Mouse (Mus musculus): Measurements from ENCODE around the gene Tex30. TPM values are rescaled to one million over a fixed set of nuclear protein-coding genes. Genes with fewer than 3 reads are reported as not detected.
"Not testable (repeated sequence)": the region's sequence is repeated elsewhere in the genome, so short reads cannot be mapped to it uniquely, and the experiment has no call there.

Tex30 gene
- polyA plus RNA-seq, 2 experiments: 31.5 to 71.7 TPM

- no peaks in the 10 kb centered on the region for H3K27me3 ChIP-seq (ENCODE audit: control insufficient read depth, insufficient read depth, low read length)
- no peak overlapping the region for H3K4me2 ChIP-seq (replicated peaks; ENCODE audit: low read depth, low read length, severe bottlenecking)
- ATAC-seq (ENCODE audit: low FRiP score, low read depth) (no peak), DNase-seq (ENCODE audit: low spot score) (no peak)
- H3K27ac ChIP-seq (replicated peaks; ENCODE audit: low read depth, low read length): no peak overlapping the region
- no peaks in the 10 kb centered on the region for H3K9me3 ChIP-seq (ENCODE audit: control insufficient read depth, low read length)
- no peaks in the 10 kb centered on the region for H3K36me3 ChIP-seq (ENCODE audit: control insufficient read depth, insufficient read depth, low read length)
- no peak for TF ChIP-seq POLR2A (IDR thresholded peaks at IDR 0.05; ENCODE audit: borderline replicate concordance, extremely low read depth, insufficient read depth, insufficient read length)
- no peak overlapping the region for H3K4me3 ChIP-seq (replicated peaks; ENCODE audit: low read length)
- H3K9ac ChIP-seq (ENCODE audit: low read depth, low read length, severe bottlenecking): no peak overlapping the region
- WGBS: 94% methylated on average over 6 of the region's 6 CpGs
- H3K4me1 ChIP-seq (ENCODE audit: control insufficient read depth, insufficient read depth, low read length): no peaks in the 10 kb centered on the region
These were observed 38.8 kb downstream of the Tex30 start for GRCm38 (mm10) chr1:44063439-44063838.

- H3K4me3 ChIP-seq (replicated peaks; ENCODE audit: low read length): no peak within 1 kb of the TSS
- H3K9me3 ChIP-seq (ENCODE audit: control insufficient read depth, low read length): no peaks in the 10 kb centered on the region
- no peak for DNase-seq (ENCODE audit: low spot score)
- no peaks in the 10 kb centered on the region for H3K36me3 ChIP-seq (ENCODE audit: control insufficient read depth, insufficient read depth, low read length)
- no peak within 1 kb of the TSS for H3K4me2 ChIP-seq (replicated peaks; ENCODE audit: low read depth, low read length, severe bottlenecking)
- H3K27me3 ChIP-seq (ENCODE audit: control insufficient read depth, insufficient read depth, low read length): no peaks in the 10 kb centered on the region
- TF ChIP-seq POLR2A (IDR thresholded peaks at IDR 0.05; ENCODE audit: borderline replicate concordance, extremely low read depth, insufficient read depth, insufficient read length): no peak
- 90% methylated on average over 2 of the region's 2 CpGs for WGBS
- no peaks in the 10 kb centered on the region for H3K4me1 ChIP-seq (ENCODE audit: control insufficient read depth, insufficient read depth, low read length)
- ATAC-seq (ENCODE audit: low FRiP score, low read depth): no peak
- no peak within 1 kb of the TSS for H3K9ac ChIP-seq (ENCODE audit: low read depth, low read length, severe bottlenecking)
- H3K27ac ChIP-seq (replicated peaks; ENCODE audit: low read depth, low read length): no peak within 1 kb of the TSS
These were observed 40.4 kb downstream of the Tex30 start, which contains the start of gene Gm8251 for GRCm38 (mm10) chr1:44061836-44062235. TSS of gene Gm8251 (minus strand) at chr1:44061936.

- Histone ChIP-seq H3K4me1 (ENCODE audit: control insufficient read depth, insufficient read depth, low read length) (no peaks in the 10 kb centered on the region), H3K4me2 (replicated peaks; ENCODE audit: low read depth, low read length, severe bottlenecking) (no peak overlapping the region), H3K36me3 (ENCODE audit: control insufficient read depth, insufficient read depth, low read length) (no peaks in the 10 kb centered on the region), H3K9ac (ENCODE audit: low read depth, low read length, severe bottlenecking) (no peak overlapping the region), H3K4me3 (replicated peaks; ENCODE audit: low read length) (no peak overlapping the region), H3K27ac (replicated peaks; ENCODE audit: low read depth, low read length) (no peak overlapping the region), H3K27me3 (ENCODE audit: control insufficient read depth, insufficient read depth, low read length) (no peaks in the 10 kb centered on the region), H3K9me3 (ENCODE audit: control insufficient read depth, low read length) (no peaks in the 10 kb centered on the region)
- DNase-seq (ENCODE audit: low spot score) (no peak), ATAC-seq (ENCODE audit: low FRiP score, low read depth) (no peak)
- 68% methylated on average over 3 of the region's 3 CpGs for WGBS
- no peak for TF ChIP-seq POLR2A (IDR thresholded peaks at IDR 0.05; ENCODE audit: borderline replicate concordance, extremely low read depth, insufficient read depth, insufficient read length)
These were observed 44.4 kb downstream of the Tex30 start for GRCm38 (mm10) chr1:44057805-44058204.

GRCm38 (mm10) chr1:44046556-44046955 is 55.7 kb downstream of the Tex30 start:
- ATAC-seq (ENCODE audit: low FRiP score, low read depth): no peak

GRCm38 (mm10) chr1:44045689-44046088 is 56.6 kb downstream of the Tex30 start:
- H3K36me3 ChIP-seq (ENCODE audit: control insufficient read depth, insufficient read depth, low read length); H3K9ac ChIP-seq (ENCODE audit: low read depth, low read length, severe bottlenecking); H3K4me2 ChIP-seq (replicated peaks; ENCODE audit: low read depth, low read length, severe bottlenecking); H3K27ac ChIP-seq (replicated peaks; ENCODE audit: low read depth, low read length); H3K27me3 ChIP-seq (ENCODE audit: control insufficient read depth, insufficient read depth, low read length); H3K4me3 ChIP-seq (replicated peaks; ENCODE audit: low read length); H3K9me3 ChIP-seq (ENCODE audit: control insufficient read depth, low read length); DNase-seq (ENCODE audit: low spot score); ATAC-seq (ENCODE audit: low FRiP score, low read depth); H3K4me1 ChIP-seq (ENCODE audit: control insufficient read depth, insufficient read depth, low read length): not testable (repeated sequence)
- WGBS: 84% methylated on average over 5 of the region's 5 CpGs

More at GRCm38 (mm10) chr1:44046556-44046955, 55.7 kb downstream of the Tex30 start:
- Histone ChIP-seq H3K4me1 (ENCODE audit: control insufficient read depth, insufficient read depth, low read length) (no peaks in the 10 kb centered on the region), H3K9me3 (ENCODE audit: control insufficient read depth, low read length) (no peaks in the 10 kb centered on the region), H3K9ac (ENCODE audit: low read depth, low read length, severe bottlenecking) (no peak overlapping the region), H3K27me3 (ENCODE audit: control insufficient read depth, insufficient read depth, low read length) (no peaks in the 10 kb centered on the region), H3K4me3 (replicated peaks; ENCODE audit: low read length) (no peak overlapping the region), H3K36me3 (ENCODE audit: control insufficient read depth, insufficient read depth, low read length) (no peaks in the 10 kb centered on the region), H3K27ac (replicated peaks; ENCODE audit: low read depth, low read length) (no peak overlapping the region), H3K4me2 (replicated peaks; ENCODE audit: low read depth, low read length, severe bottlenecking) (no peak overlapping the region)
- DNase-seq (ENCODE audit: low spot score): no peak
- TF ChIP-seq POLR2A (IDR thresholded peaks at IDR 0.05; ENCODE audit: borderline replicate concordance, extremely low read depth, insufficient read depth, insufficient read length): no peak
- 82% methylated on average over 2 of the region's 2 CpGs for WGBS

- H3K4me1 ChIP-seq (ENCODE audit: control insufficient read depth, insufficient read depth, low read length): no peaks in the 10 kb centered on the region
- H3K9me3 ChIP-seq (ENCODE audit: control insufficient read depth, low read length): no peaks in the 10 kb centered on the region
- DNase-seq (ENCODE audit: low spot score): no peak
- no peaks in the 10 kb centered on the region for H3K27me3 ChIP-seq (ENCODE audit: control insufficient read depth, insufficient read depth, low read length)
- no peaks in the 10 kb centered on the region for H3K36me3 ChIP-seq (ENCODE audit: control insufficient read depth, insufficient read depth, low read length)
- no peak for TF ChIP-seq POLR2A (IDR thresholded peaks at IDR 0.05; ENCODE audit: borderline replicate concordance, extremely low read depth, insufficient read depth, insufficient read length)
- peak overlapping the region; percentile 43 for H3K4me3 ChIP-seq (replicated peaks; ENCODE audit: low read length)
- 3% methylated on average over 6 of the region's 6 CpGs for WGBS
- H3K27ac ChIP-seq (replicated peaks; ENCODE audit: low read depth, low read length): no peak overlapping the region
- ATAC-seq (ENCODE audit: low FRiP score, low read depth): peak; percentile 50
- peak overlapping the region; percentile 67 for H3K9ac ChIP-seq (ENCODE audit: low read depth, low read length, severe bottlenecking)
- H3K4me2 ChIP-seq (replicated peaks; ENCODE audit: low read depth, low read length, severe bottlenecking): peak overlapping the region; percentile 62
These were observed 59.7 kb downstream of the Tex30 start for GRCm38 (mm10) chr1:44042555-44042915.

Measured in limb, embryonic 14.5 days (tissue).